Comparison of ENCODE assay signal across 28 mouse cellular contexts in the genomic region with DNA sequence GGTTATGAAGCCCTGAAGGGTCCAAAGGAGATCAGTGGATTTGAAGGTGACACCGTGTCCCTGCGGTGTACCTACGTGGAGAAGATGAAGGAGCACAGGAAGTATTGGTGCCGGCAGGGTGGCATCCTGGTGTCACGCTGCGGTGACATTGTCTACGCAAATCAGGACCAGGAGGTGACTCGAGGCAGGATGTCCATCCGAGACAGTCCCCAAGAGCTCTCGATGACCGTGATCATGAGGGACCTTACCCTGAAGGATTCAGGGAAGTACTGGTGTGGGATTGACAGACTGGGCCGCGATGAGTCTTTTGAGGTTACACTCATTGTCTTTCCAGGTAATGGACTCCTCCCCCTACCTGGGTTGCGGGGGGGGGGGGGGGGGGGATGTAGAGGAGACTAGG. TPM values are rescaled to one million over a fixed set of nuclear protein-coding genes. Genes with fewer than 3 reads are reported as not detected.
"Had no signal": no experiment of that assay in that cellular context is flagged by ENCODE, and none has a peak within 500 bp of the region (broad histone marks: within the 10 kb centered on the region; RNA-seq: fewer than 3 reads in every experiment).

No protein-coding gene starts in this region.

- DNase-seq: kidney, postnatal 14 days; kidney, postnatal 4 days; left cerebral cortex, postnatal 4 days; liver, embryonic 13.5 days; lung, adult 2 months; lung, postnatal 14 days; lung, postnatal 4 days; retina, postnatal 1 day; right cerebral cortex, postnatal 25 days; thymus, adult 18-20 months; thymus, postnatal 36 days had no signal

- H3K4me2 ChIP-seq: limb, embryonic 12.5 days; limb, embryonic 15.5 days; liver, embryonic 13.5 days; midbrain, embryonic 11.5 days; neural tube, embryonic 13.5 days had no signal

- H3K9ac ChIP-seq: limb, embryonic 12.5 days; limb, embryonic 15.5 days; liver, embryonic 13.5 days; neural tube, embryonic 13.5 days had no signal

- H3K27me3 ChIP-seq: limb, embryonic 12.5 days; limb, embryonic 15.5 days; liver, embryonic 13.5 days; neural tube, embryonic 13.5 days had no signal

- H3K9me3 ChIP-seq: limb, embryonic 15.5 days had no signal

- H3K36me3 ChIP-seq: limb, embryonic 12.5 days; limb, embryonic 15.5 days; liver, embryonic 13.5 days; neural tube, embryonic 13.5 days had no signal

- H3K4me3 ChIP-seq: limb, embryonic 12.5 days; limb, embryonic 15.5 days; liver, embryonic 13.5 days; myocyte; neural tube, embryonic 13.5 days had no signal

- ATAC-seq: midbrain, embryonic 16.5 days had no signal

- H3K27ac ChIP-seq: limb, embryonic 12.5 days; limb, embryonic 15.5 days; liver, embryonic 13.5 days; neural tube, embryonic 13.5 days had no signal

- H3K4me1 ChIP-seq: limb, embryonic 12.5 days; liver, embryonic 13.5 days; neural tube, embryonic 13.5 days had no signal

RNA-seq across cellular contexts. Expression of gene Cd300lg, which starts 1.7 kb away (rescaled TPM):
- total RNA-seq: layer of hippocampus, adult 18-20 months; left cerebral cortex, postnatal 14 days; left cerebral cortex, postnatal 4 days had no signal
- polyA plus RNA-seq: myocyte had no signal

RNA-seq across cellular contexts. Expression of gene Mpp3, which starts 14.7 kb away (rescaled TPM):
- total RNA-seq: megakaryocyte progenitor cell, adult 5-6 weeks; megakaryocyte-erythroid progenitor cell, adult 5-6 weeks; monocyte, adult 5-6 weeks; neutrophil, adult 5-6 weeks had no signal

RNA-seq across cellular contexts. Expression of gene Mpp2, which starts 45.3 kb away (rescaled TPM):
- total RNA-seq: monocyte, adult 5-6 weeks; neutrophil, adult 5-6 weeks had no signal

RNA-seq across cellular contexts. Expression of gene Ppy, which starts 58.1 kb away (rescaled TPM):
- total RNA-seq: layer of hippocampus, adult 18-20 months; layer of hippocampus, postnatal 14 days; left cerebral cortex, adult 8-10 months; left cerebral cortex, postnatal 14 days; left cerebral cortex, postnatal 4 days; megakaryocyte progenitor cell, adult 5-6 weeks; megakaryocyte-erythroid progenitor cell, adult 5-6 weeks; monocyte, adult 5-6 weeks; neutrophil, adult 5-6 weeks had no signal
- polyA plus RNA-seq: kidney, embryonic 16.5 days; limb, embryonic 12.5 days; limb, embryonic 15.5 days; liver, embryonic 13.5 days; lung, embryonic 16.5 days; midbrain, embryonic 11.5 days; midbrain, embryonic 16.5 days; myocyte; neural tube, embryonic 13.5 days; testis, adult 2 months had no signal
